22 mouse cellular contexts compared by ENCODE assay signal in genomic region chr12:26817866-26818265, GRCm38 (mm10).
DNase-seq lines count a peak whose midpoint lies in the region; ATAC-seq and TF ChIP-seq lines count a peak whose summit lies in the region.
"Had no signal": no experiment of that assay in that cellular context is flagged by ENCODE, and none has a peak within 500 bp of the region (broad histone marks: within the 10 kb centered on the region; RNA-seq: fewer than 3 reads in every experiment).

No protein-coding gene starts in this region.

- H3K9me3 ChIP-seq in forebrain, postnatal 0 days (ENCODE audit: low read length): no peaks in the 10 kb centered on the region
- H3K9me3 ChIP-seq in forebrain, embryonic 15.5 days: no peaks in the 10 kb centered on the region
- no peaks in the 10 kb centered on the region for H3K9me3 ChIP-seq in midbrain, postnatal 0 days (ENCODE audit: low read length)
- no peaks in the 10 kb centered on the region for H3K9me3 ChIP-seq in midbrain, embryonic 16.5 days (replicated peaks; ENCODE audit: control insufficient read depth, low read length, poor library complexity, severe bottlenecking)
- no peaks in the 10 kb centered on the region for H3K9me3 ChIP-seq in kidney, embryonic 16.5 days (ENCODE audit: low read length)
- H3K9me3 ChIP-seq: embryonic facial prominence, embryonic 13.5 days; neural tube, embryonic 12.5 days had no signal

- no peak overlapping the region for H3K4me3 ChIP-seq in forebrain, postnatal 0 days (ENCODE audit: low read depth, low read length)
- H3K4me3 ChIP-seq in forebrain, embryonic 15.5 days: no peak overlapping the region
- H3K4me3 ChIP-seq in midbrain, postnatal 0 days (ENCODE audit: low read depth, low read length): no peak overlapping the region
- no peak overlapping the region for H3K4me3 ChIP-seq in midbrain, embryonic 16.5 days (ENCODE audit: low read depth, low read length)
- no peak overlapping the region for H3K4me3 ChIP-seq in kidney, embryonic 16.5 days (ENCODE audit: low read length)
- H3K4me3 ChIP-seq: embryonic facial prominence, embryonic 13.5 days; gastrocnemius, adult 2 months; neural tube, embryonic 12.5 days had no signal

- no peak overlapping the region for H3K4me2 ChIP-seq in forebrain, postnatal 0 days (ENCODE audit: low read depth)
- H3K4me2 ChIP-seq in forebrain, embryonic 15.5 days (replicated peaks): no peak overlapping the region
- H3K4me2 ChIP-seq in midbrain, postnatal 0 days (ENCODE audit: low read depth, low read length, poor library complexity, severe bottlenecking): no peak overlapping the region
- no peak overlapping the region for H3K4me2 ChIP-seq in midbrain, embryonic 16.5 days (ENCODE audit: low read length)
- no peak overlapping the region for H3K4me2 ChIP-seq in kidney, embryonic 16.5 days (replicated peaks; ENCODE audit: low read depth, low read length)
- H3K4me2 ChIP-seq: embryonic facial prominence, embryonic 13.5 days; heart, embryonic 11.5 days; hindbrain, embryonic 14.5 days; liver, embryonic 11.5 days; neural tube, embryonic 12.5 days had no signal

- TF ChIP-seq CTCF in forebrain, postnatal 0 days (IDR thresholded peaks at IDR 0.05; ENCODE audit: low read depth): no peak
- no peak for TF ChIP-seq CTCF in midbrain, postnatal 0 days (IDR thresholded peaks at IDR 0.05)

- DNase-seq in forebrain, postnatal 0 days: peak; percentile 32
- DNase-seq in midbrain, postnatal 0 days (ENCODE audit: low spot score): peak; percentile 41
- DNase-seq in cerebellum, adult 9-11 months: peak; percentile 59
- no peak for DNase-seq in lung, postnatal 10 days
- DNase-seq: adrenal gland, postnatal 25 days; gastrocnemius, adult 2 months; heart, postnatal 10 days; lung, adult 18-20 months; right cerebral cortex, adult 18-20 months; thymus, postnatal 14 days had no signal

- H3K27me3 ChIP-seq in forebrain, postnatal 0 days (ENCODE audit: insufficient read depth, low read length): no peaks in the 10 kb centered on the region
- no peaks in the 10 kb centered on the region for H3K27me3 ChIP-seq in forebrain, embryonic 15.5 days
- no peaks in the 10 kb centered on the region for H3K27me3 ChIP-seq in midbrain, postnatal 0 days (ENCODE audit: insufficient read depth, low read length)
- H3K27me3 ChIP-seq in midbrain, embryonic 16.5 days (ENCODE audit: control insufficient read depth, insufficient read depth, low read depth, low read length): no peaks in the 10 kb centered on the region
- H3K27me3 ChIP-seq in kidney, embryonic 16.5 days (ENCODE audit: insufficient read depth, low read length): no peaks in the 10 kb centered on the region
- H3K27me3 ChIP-seq: embryonic facial prominence, embryonic 13.5 days; neural tube, embryonic 12.5 days had no signal

- peak; percentile 38; the same call in 1 of the 2 replicates for ATAC-seq in forebrain, postnatal 0 days
- ATAC-seq in forebrain, embryonic 15.5 days (replicated peaks): no peak
- no peak for ATAC-seq in midbrain, postnatal 0 days (ENCODE audit: low FRiP score)
- no peak for ATAC-seq in midbrain, embryonic 16.5 days
- no peak for ATAC-seq in kidney, embryonic 16.5 days (ENCODE audit: low FRiP score, low TSS enrichment)
- ATAC-seq: activated CD4-positive, CD25-positive, alpha-beta regulatory T cell, adult 4 months; intestine, postnatal 0 days had no signal

- H3K36me3 ChIP-seq in forebrain, postnatal 0 days (ENCODE audit: insufficient read depth): no peaks in the 10 kb centered on the region
- H3K36me3 ChIP-seq in forebrain, embryonic 15.5 days: no peaks in the 10 kb centered on the region
- no peaks in the 10 kb centered on the region for H3K36me3 ChIP-seq in midbrain, postnatal 0 days (ENCODE audit: insufficient read depth, low read length)
- no peaks in the 10 kb centered on the region for H3K36me3 ChIP-seq in midbrain, embryonic 16.5 days (ENCODE audit: control insufficient read depth, insufficient read depth, low read length)
- H3K36me3 ChIP-seq in kidney, embryonic 16.5 days (ENCODE audit: insufficient read depth, low read length): no peaks in the 10 kb centered on the region
- H3K36me3 ChIP-seq: embryonic facial prominence, embryonic 13.5 days; G1E; neural tube, embryonic 12.5 days had no signal

- no peak overlapping the region for H3K27ac ChIP-seq in forebrain, postnatal 0 days (ENCODE audit: low read depth, low read length)
- no peak overlapping the region for H3K27ac ChIP-seq in forebrain, embryonic 15.5 days (replicated peaks)
- no peak overlapping the region for H3K27ac ChIP-seq in midbrain, postnatal 0 days (ENCODE audit: low read depth, low read length)
- no peak overlapping the region for H3K27ac ChIP-seq in midbrain, embryonic 16.5 days (ENCODE audit: low read length)
- H3K27ac ChIP-seq in kidney, embryonic 16.5 days (ENCODE audit: low read length): no peak overlapping the region
- H3K27ac ChIP-seq: embryonic facial prominence, embryonic 13.5 days; gastrocnemius, adult 2 months; hindbrain, embryonic 14.5 days; kidney, postnatal 0 days; neural tube, embryonic 12.5 days had no signal

- WGBS in forebrain, postnatal 0 days: 71% methylated on average over 3 of the region's 3 CpGs
- WGBS in forebrain, embryonic 15.5 days: 67% methylated on average over 3 of the region's 3 CpGs
- 85% methylated on average over 3 of the region's 3 CpGs for WGBS in midbrain, postnatal 0 days
- WGBS in midbrain, embryonic 16.5 days: 83% methylated on average over 3 of the region's 3 CpGs
- 85% methylated on average over 3 of the region's 3 CpGs for WGBS in kidney, embryonic 16.5 days

- no peaks in the 10 kb centered on the region for H3K4me1 ChIP-seq in forebrain, postnatal 0 days (ENCODE audit: insufficient read depth)
- H3K4me1 ChIP-seq in forebrain, embryonic 15.5 days: peaks cover 13% of the 10 kb centered on the region
- no peaks in the 10 kb centered on the region for H3K4me1 ChIP-seq in midbrain, postnatal 0 days (ENCODE audit: insufficient read depth, low read length)
- H3K4me1 ChIP-seq in midbrain, embryonic 16.5 days (ENCODE audit: control insufficient read depth, insufficient read depth, low read length): peaks cover 2% of the 10 kb centered on the region
- no peaks in the 10 kb centered on the region for H3K4me1 ChIP-seq in kidney, embryonic 16.5 days (ENCODE audit: insufficient read depth, low read length)

- no peak overlapping the region for H3K9ac ChIP-seq in forebrain, postnatal 0 days
- no peak overlapping the region for H3K9ac ChIP-seq in forebrain, embryonic 15.5 days (replicated peaks)
- no peak overlapping the region for H3K9ac ChIP-seq in midbrain, postnatal 0 days (replicated peaks; ENCODE audit: low read length, poor library complexity, severe bottlenecking)
- no peak overlapping the region for H3K9ac ChIP-seq in midbrain, embryonic 16.5 days (ENCODE audit: low read depth, low read length)
- no peak overlapping the region for H3K9ac ChIP-seq in kidney, embryonic 16.5 days (replicated peaks; ENCODE audit: low read length)
- H3K9ac ChIP-seq: embryonic facial prominence, embryonic 13.5 days; hindbrain, embryonic 14.5 days; neural tube, embryonic 12.5 days had no signal
